Mouse (Mus musculus): ENCODE data around the gene Chkb. TPM values are rescaled to one million over a fixed set of nuclear protein-coding genes. Genes with fewer than 3 reads are reported as not detected.

The Chkb gene
- total RNA-seq (2014; rRNA removed; ENCODE audit: low replicate concordance) (64.5 and 78.3 TPM in 2 replicates), polyA plus RNA-seq (2015; fragmentation: Nextera tagmentation; extraction: Ambion mirVana) (130 and 142 TPM in 2 replicates)

DNA sequence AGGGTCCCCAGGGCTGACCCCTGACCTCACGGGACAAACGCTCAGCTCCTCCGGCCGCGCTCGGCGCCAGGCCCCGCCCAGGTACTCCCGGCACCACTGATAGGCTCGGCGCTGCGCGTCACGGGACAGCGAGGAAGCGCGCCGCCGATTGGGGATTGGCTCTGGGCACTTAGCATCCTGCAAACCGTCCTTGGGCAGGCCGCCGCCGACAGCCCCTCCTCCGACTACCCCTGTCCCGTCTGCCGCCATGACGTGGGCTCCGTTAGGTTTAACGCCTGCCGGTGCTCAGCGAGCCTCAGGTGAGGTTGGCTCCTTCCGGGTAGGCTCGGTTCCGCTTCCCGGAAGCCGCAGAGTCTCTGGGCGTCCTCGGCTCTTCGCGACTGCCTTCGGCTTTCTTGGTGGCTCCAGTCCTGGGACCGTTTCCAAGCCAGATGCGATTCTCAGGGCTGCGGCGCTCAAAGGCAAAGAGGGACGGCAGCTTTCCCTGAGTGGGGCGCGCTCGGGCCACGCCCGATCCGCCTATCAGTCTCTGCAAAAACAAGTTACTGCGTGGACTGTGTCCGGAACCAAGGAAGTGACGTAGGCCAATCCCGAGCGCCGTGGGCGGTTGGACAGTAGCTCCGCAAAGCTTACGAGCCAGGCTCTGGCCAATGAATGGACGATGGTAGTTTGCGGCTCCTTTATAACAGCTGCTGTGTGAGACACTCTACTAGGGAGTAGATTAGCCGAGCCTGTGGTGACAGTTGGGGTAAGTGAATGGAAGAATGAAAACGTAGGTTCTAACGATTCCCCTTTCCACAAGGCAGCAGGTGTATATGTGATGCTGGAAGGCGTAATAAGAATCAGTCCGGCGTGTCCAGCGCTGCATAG lies at the start of gene Chkb, which contains the start of the genes C730034F03Rik and Gm44502:
Chkb (minus strand) TSS at position 557 of the 870 bp plus-strand sequence.
C730034F03Rik (plus strand) TSS at position 238 of the 870 bp plus-strand sequence.
Gm44502 (minus strand) TSS at position 345 of the 870 bp plus-strand sequence.
- Histone ChIP-seq H3K36me3 (replicated peaks; ENCODE audit: control insufficient read depth, insufficient read depth, low read length) (peaks cover 10% of the 10 kb centered on the region), H3K9me3 (replicated peaks; ENCODE audit: control insufficient read depth, low read length) (no peaks in the 10 kb centered on the region), H3K4me3 (ENCODE audit: low read depth, low read length) (peak within 1 kb of the TSS; percentile 82), H3K4me1 (ENCODE audit: control insufficient read depth, insufficient read depth) (peaks cover 27% of the 10 kb centered on the region), H3K9ac (replicated peaks; ENCODE audit: low read depth, low read length) (peak within 1 kb of the TSS; percentile 90), H3K27ac (ENCODE audit: low read depth) (peak within 1 kb of the TSS; percentile 99), H3K27me3 (ENCODE audit: control insufficient read depth, insufficient read depth, low read length) (no peaks in the 10 kb centered on the region), H3K4me2 (ENCODE audit: low read depth, low read length) (peak within 1 kb of the TSS; percentile 96)
- ATAC-seq (ENCODE audit: insufficient read depth, low read depth) = peak; percentile 77
- TF ChIP-seq CTCF (IDR thresholded peaks at IDR 0.05; ENCODE audit: low read depth) (no peak), EP300 (IDR thresholded peaks at IDR 0.05; ENCODE audit: low read depth) (peak; percentile 80; the same call in 1 of the 2 replicates)
- under 1% methylated on average over 70 of the region's 70 CpGs for WGBS
- DNase-seq (ENCODE audit: low spot score) = peak; percentile 96

DNA sequence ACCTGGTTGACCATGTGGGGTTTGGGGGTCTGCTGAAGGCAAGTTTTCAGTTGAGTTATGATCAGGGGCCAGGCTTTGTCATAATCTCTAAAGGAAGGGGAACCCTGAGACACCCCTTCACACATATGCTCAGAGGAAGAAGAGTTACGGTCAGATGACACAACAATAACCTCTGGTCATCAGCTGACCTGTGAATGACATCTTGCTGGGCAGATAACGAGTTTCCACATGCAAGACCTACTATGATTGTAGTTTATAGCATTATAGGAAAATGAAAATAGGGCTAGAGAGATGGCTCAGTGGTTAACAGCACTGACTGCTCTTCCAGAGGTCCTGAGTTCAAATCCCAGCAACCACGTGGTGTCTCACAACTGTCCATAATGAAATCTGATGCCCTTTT lies 48.9 kb upstream of the Chkb start:
- no peaks in the 10 kb centered on the region for H3K27me3 ChIP-seq (ENCODE audit: control insufficient read depth, insufficient read depth, low read length)
- no peak for ATAC-seq (ENCODE audit: insufficient read depth, low read depth)

DNA sequence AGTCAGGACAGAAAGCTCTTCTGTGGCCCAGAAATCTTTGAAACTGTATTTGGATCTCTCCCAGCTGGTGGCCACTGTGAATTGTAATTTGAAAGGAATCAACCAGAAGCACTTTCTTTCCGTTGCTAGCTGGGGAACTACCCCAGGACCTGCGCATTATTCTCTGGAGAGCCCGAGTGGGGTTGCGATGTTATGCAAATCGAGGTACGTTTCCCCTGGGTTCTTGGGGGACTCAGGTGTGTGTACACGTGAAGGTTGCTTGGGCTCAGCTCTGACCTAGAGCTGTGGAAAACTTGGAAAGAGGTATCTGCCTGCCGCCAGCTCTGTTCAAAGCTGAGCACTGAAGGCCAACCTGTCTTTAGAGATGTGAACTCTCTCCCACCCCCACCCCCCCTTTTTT lies 48.1 kb upstream of the Chkb start:
- H3K9me3 ChIP-seq (replicated peaks; ENCODE audit: control insufficient read depth, low read length) = peaks cover 8% of the 10 kb centered on the region
- H3K36me3 ChIP-seq (replicated peaks; ENCODE audit: control insufficient read depth, insufficient read depth, low read length) = no peaks in the 10 kb centered on the region
- no peak for ATAC-seq (ENCODE audit: insufficient read depth, low read depth)
- H3K27me3 ChIP-seq (ENCODE audit: control insufficient read depth, insufficient read depth, low read length) = no peaks in the 10 kb centered on the region
- 60% methylated on average over 8 of the region's 8 CpGs for WGBS
- peak overlapping the region; percentile 5; the same call in 1 of the 2 replicates for H3K27ac ChIP-seq (ENCODE audit: low read depth)
- TF ChIP-seq EP300 (IDR thresholded peaks at IDR 0.05; ENCODE audit: low read depth) = no peak
- no peak for TF ChIP-seq CTCF (IDR thresholded peaks at IDR 0.05; ENCODE audit: low read depth)
- peaks cover 10% of the 10 kb centered on the region for H3K4me1 ChIP-seq (ENCODE audit: control insufficient read depth, insufficient read depth)
- DNase-seq (ENCODE audit: low spot score) = no peak
- H3K9ac ChIP-seq (replicated peaks; ENCODE audit: low read depth, low read length) = no peak overlapping the region
- no peak overlapping the region for H3K4me3 ChIP-seq (ENCODE audit: low read depth, low read length)
- H3K4me2 ChIP-seq (ENCODE audit: low read depth, low read length) = peak overlapping the region; percentile 4; the same call in 1 of the 2 replicates

More for the DNA sequence above, 48.9 kb upstream of the Chkb start:
- WGBS = 84% methylated on average over 3 of the region's 3 CpGs
- H3K27ac ChIP-seq (ENCODE audit: low read depth) = no peak overlapping the region
- no peak for DNase-seq (ENCODE audit: low spot score)
- no peak overlapping the region for H3K4me2 ChIP-seq (ENCODE audit: low read depth, low read length)
- no peaks in the 10 kb centered on the region for H3K36me3 ChIP-seq (replicated peaks; ENCODE audit: control insufficient read depth, insufficient read depth, low read length)
- H3K4me1 ChIP-seq (ENCODE audit: control insufficient read depth, insufficient read depth) = peaks cover 10% of the 10 kb centered on the region
- TF ChIP-seq EP300 (IDR thresholded peaks at IDR 0.05; ENCODE audit: low read depth) = no peak
- H3K4me3 ChIP-seq (ENCODE audit: low read depth, low read length) = no peak overlapping the region
- peaks cover 8% of the 10 kb centered on the region for H3K9me3 ChIP-seq (replicated peaks; ENCODE audit: control insufficient read depth, low read length)
- H3K9ac ChIP-seq (replicated peaks; ENCODE audit: low read depth, low read length) = no peak overlapping the region

DNA sequence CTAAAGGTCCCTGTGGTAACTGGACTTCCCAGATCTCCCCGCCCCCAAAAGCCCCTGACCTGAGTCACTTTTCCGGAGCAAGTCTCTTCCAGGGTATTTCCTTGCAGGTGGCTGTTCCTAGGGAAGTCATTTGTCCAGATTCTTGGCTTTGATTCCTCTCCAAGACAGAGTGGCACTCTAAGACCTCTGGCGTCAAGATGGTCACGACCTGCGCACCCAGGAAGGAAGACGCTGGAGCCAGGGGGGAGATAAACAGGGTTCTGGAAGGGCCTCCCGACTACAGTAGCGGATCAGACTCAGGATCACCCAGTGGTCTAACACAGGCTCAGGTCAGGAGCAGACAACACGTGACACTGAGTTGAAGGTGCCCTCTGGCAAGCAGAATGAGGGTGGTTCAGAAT lies 47.4 kb upstream of the Chkb start, which contains the start of gene Arsa:
Arsa (minus strand) TSS at position 335 of the 401 bp plus-strand sequence.
- peaks cover 3% of the 10 kb centered on the region for H3K9me3 ChIP-seq (replicated peaks; ENCODE audit: control insufficient read depth, low read length)
- DNase-seq (ENCODE audit: low spot score) (no peak), ATAC-seq (ENCODE audit: insufficient read depth, low read depth) (no peak)
- WGBS = 35% methylated on average over 9 of the region's 9 CpGs
- H3K4me1 ChIP-seq (ENCODE audit: control insufficient read depth, insufficient read depth) = peaks cover 10% of the 10 kb centered on the region
- H3K4me3 ChIP-seq (ENCODE audit: low read depth, low read length) = peak within 1 kb of the TSS; percentile 54
- TF ChIP-seq CTCF (IDR thresholded peaks at IDR 0.05; ENCODE audit: low read depth) = no peak
- TF ChIP-seq EP300 (IDR thresholded peaks at IDR 0.05; ENCODE audit: low read depth) = 0 out of 2 replicates have a peak, but pooled peaks have one; percentile 26
- H3K36me3 ChIP-seq (replicated peaks; ENCODE audit: control insufficient read depth, insufficient read depth, low read length) = no peaks in the 10 kb centered on the region
- peak within 1 kb of the TSS; percentile 80 for H3K27ac ChIP-seq (ENCODE audit: low read depth)
- peak within 1 kb of the TSS; percentile 88 for H3K4me2 ChIP-seq (ENCODE audit: low read depth, low read length)
- peak within 1 kb of the TSS; percentile 46 for H3K9ac ChIP-seq (replicated peaks; ENCODE audit: low read depth, low read length)
- no peaks in the 10 kb centered on the region for H3K27me3 ChIP-seq (ENCODE audit: control insufficient read depth, insufficient read depth, low read length)

- 8% methylated on average over 5 of the region's 5 CpGs for WGBS
- Histone ChIP-seq H3K27ac (ENCODE audit: low read depth) (peak overlapping the region; percentile 80), H3K9ac (replicated peaks; ENCODE audit: low read depth, low read length) (peak overlapping the region; percentile 46), H3K9me3 (replicated peaks; ENCODE audit: control insufficient read depth, low read length) (no peaks in the 10 kb centered on the region), H3K27me3 (ENCODE audit: control insufficient read depth, insufficient read depth, low read length) (no peaks in the 10 kb centered on the region), H3K4me3 (ENCODE audit: low read depth, low read length) (peak overlapping the region; percentile 54), H3K36me3 (replicated peaks; ENCODE audit: control insufficient read depth, insufficient read depth, low read length) (no peaks in the 10 kb centered on the region), H3K4me1 (ENCODE audit: control insufficient read depth, insufficient read depth) (peaks cover 10% of the 10 kb centered on the region), H3K4me2 (ENCODE audit: low read depth, low read length) (peak overlapping the region; percentile 88)
- TF ChIP-seq CTCF (IDR thresholded peaks at IDR 0.05; ENCODE audit: low read depth) (no peak), EP300 (IDR thresholded peaks at IDR 0.05; ENCODE audit: low read depth) (no peak)
- DNase-seq (ENCODE audit: low spot score) (no peak), ATAC-seq (ENCODE audit: insufficient read depth, low read depth) (no peak; the same call in 1 of the 2 replicates)
These were observed 46.7 kb upstream of the Chkb start for GRCm38 (mm10) chr15:89476475-89476815.
